Mouse (Mus musculus) forebrain, embryonic 16.5 days (tissue): Measurements from ENCODE around the gene Szt2. TPM values are rescaled to one million over a fixed set of nuclear protein-coding genes. Genes with fewer than 3 reads are reported as not detected.

Experiments
- ATAC-seq: fragments of 200-750 bp; cut with Nextera tagmentation; 2 replicates; pipeline ENCODE4 v1.8.0; 2017; ENCODE audit warnings: mild to moderate bottlenecking, moderate library complexity
- H3K27ac ChIP-seq: fragments of 300-500 bp; sonication (generic); 2 replicates; pipeline ENCODE4 v1.5.1; 2014; ENCODE audit warnings: low read length, control low read depth
- H3K27me3 ChIP-seq: fragments of 300-500 bp; sonication (generic); replicated peaks from 2 replicates; pipeline ENCODE4 v1.6.1; 2014; ENCODE audit warnings: low read length; ENCODE audit not compliant: control insufficient read depth, insufficient read depth
- H3K36me3 ChIP-seq: fragments of 300-500 bp; sonication (generic); 2 replicates; pipeline ENCODE4 v1.6.1; 2014; ENCODE audit not compliant: control insufficient read depth, insufficient read depth
- H3K4me1 ChIP-seq: fragments of 300-500 bp; sonication (generic); replicated peaks from 2 replicates; pipeline ENCODE4 v1.6.1; 2014; ENCODE audit warnings: low read length; ENCODE audit not compliant: control insufficient read depth, insufficient read depth
- H3K4me2 ChIP-seq: fragments of 300-500 bp; sonication (generic); 2 replicates; pipeline ENCODE4 v1.6.1; 2014; ENCODE audit warnings: mild to moderate bottlenecking, low read length, control low read depth
- H3K4me3 ChIP-seq: fragments of 300-500 bp; sonication (generic); replicated peaks from 2 replicates; pipeline ENCODE4 v1.5.1; 2014; ENCODE audit warnings: mild to moderate bottlenecking, low read length, control low read depth
- H3K9ac ChIP-seq: fragments of 300-500 bp; sonication (generic); replicated peaks from 2 replicates; pipeline ENCODE4 v1.6.1; 2014; ENCODE audit warnings: low read depth, low read length, control low read depth
- H3K9me3 ChIP-seq: fragments of 300-500 bp; sonication (generic); 2 replicates; pipeline ENCODE4 v1.6.1; 2016; ENCODE audit warnings: low read length; ENCODE audit not compliant: control insufficient read depth
- WGBS: fragments of 180-500 bp; shearing (Covaris S2); extraction: QIAGEN DNeasy Blood & Tissue Kit; methylation state at CpG from one replicate; pipeline ENCODE4 v1.1.7; 2014; 5-methylcytosine and 5-hydroxymethylcytosine counted together
- polyA plus RNA-seq: library from polyadenylated mRNA; unstranded; fragments of >200 nt; fragmentation: Nextera tagmentation; extraction: Ambion mirVana; gene quantifications from 2 replicates; pipeline ENCODE4 v1.2.1, GENCODE M21; 2015

The Szt2 gene
- polyA plus RNA-seq, 1 experiment from 2014 or later = 11.6 TPM

DNA sequence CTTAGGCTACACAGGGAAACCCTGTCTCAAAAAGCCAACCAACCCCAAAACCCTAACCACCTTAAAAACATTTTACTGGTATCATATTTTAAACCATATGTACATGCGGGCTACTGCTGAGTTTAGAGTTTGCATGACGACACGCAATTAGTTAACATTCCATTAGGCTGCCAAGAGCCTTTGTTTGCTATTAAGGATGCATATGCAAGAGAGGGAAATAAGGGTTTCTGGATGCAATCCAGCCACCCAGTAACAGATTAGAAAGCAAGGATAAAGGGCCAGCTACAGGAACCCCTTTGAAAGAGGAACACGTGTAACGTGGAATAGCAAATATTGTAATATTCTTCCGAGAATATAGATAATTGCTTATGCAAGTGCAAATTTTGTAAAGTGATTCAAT is 55.4 kb downstream of the Szt2 start:
- Histone ChIP-seq H3K36me3 (no peaks in the 10 kb centered on the region), H3K4me2 (no peak overlapping the region; the same call in 1 of the 2 replicates), H3K9me3 (no peaks in the 10 kb centered on the region), H3K27ac (peak overlapping the region; percentile 19; the same call in 1 of the 2 replicates), H3K27me3 (no peaks in the 10 kb centered on the region), H3K4me1 (peaks cover 14% of the 10 kb centered on the region), H3K9ac (no peak overlapping the region), H3K4me3 (no peak overlapping the region)
- WGBS = 34% methylated on average over 6 of the region's 6 CpGs
- peak; percentile 68 for ATAC-seq

GRCm38 (mm10) chr4:118351828-118352227 is 57.2 kb downstream of the Szt2 start:
- no peaks in the 10 kb centered on the region for H3K36me3 ChIP-seq
- no peak overlapping the region for H3K9ac ChIP-seq
- H3K4me3 ChIP-seq = no peak overlapping the region
- WGBS = 68% methylated on average over 3 of the region's 3 CpGs
- H3K27ac ChIP-seq = no peak overlapping the region
- peak; percentile 14; the same call in 1 of the 2 replicates for ATAC-seq
- H3K4me2 ChIP-seq = no peak overlapping the region
- H3K4me1 ChIP-seq = peaks cover 14% of the 10 kb centered on the region
- H3K9me3 ChIP-seq = no peaks in the 10 kb centered on the region
- H3K27me3 ChIP-seq = no peaks in the 10 kb centered on the region

DNA sequence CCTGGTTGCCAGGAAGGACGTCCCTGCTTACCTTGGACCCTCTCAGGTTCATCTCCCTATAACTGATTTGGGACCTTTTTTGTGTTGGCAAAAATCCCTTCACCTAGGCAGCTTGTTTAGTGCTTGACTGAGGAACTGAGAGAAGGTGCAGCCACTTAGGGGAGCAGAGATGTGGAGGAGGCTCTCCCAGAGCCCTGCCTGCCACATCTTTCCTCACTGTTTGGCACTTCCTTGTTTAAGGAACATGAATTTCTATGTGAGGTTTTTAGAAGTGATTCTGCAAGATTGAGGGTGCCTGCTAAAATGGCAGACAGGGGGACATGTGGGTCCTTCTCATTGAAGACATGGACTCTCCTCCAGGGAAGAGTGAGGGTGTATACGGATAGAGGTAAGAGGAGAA is 58.2 kb downstream of the Szt2 start:
- Histone ChIP-seq H3K36me3 (no peaks in the 10 kb centered on the region), H3K4me3 (no peak overlapping the region), H3K27me3 (no peaks in the 10 kb centered on the region), H3K9me3 (no peaks in the 10 kb centered on the region), H3K4me2 (no peak overlapping the region), H3K27ac (no peak overlapping the region), H3K4me1 (peaks cover 14% of the 10 kb centered on the region), H3K9ac (no peak overlapping the region)
- ATAC-seq = no peak
- 85% methylated on average over 2 of the region's 2 CpGs for WGBS

- no peaks in the 10 kb centered on the region for H3K9me3 ChIP-seq
- no peaks in the 10 kb centered on the region for H3K36me3 ChIP-seq
- no peak overlapping the region for H3K4me2 ChIP-seq
- H3K4me1 ChIP-seq = peaks cover 6% of the 10 kb centered on the region
- H3K9ac ChIP-seq = no peak overlapping the region
- no peak overlapping the region for H3K4me3 ChIP-seq
- 76% methylated on average over 13 of the region's 13 CpGs for WGBS
- ATAC-seq = no peak
- H3K27ac ChIP-seq = no peak overlapping the region
- H3K27me3 ChIP-seq = no peaks in the 10 kb centered on the region
These were observed 61.4 kb downstream of the Szt2 start for GRCm38 (mm10) chr4:118347529-118348309.

GRCm38 (mm10) chr4:118341447-118341846 is 67.6 kb downstream of the Szt2 start:
- WGBS = 47% methylated on average over 3 of the region's 3 CpGs
- Histone ChIP-seq H3K9me3 (no peaks in the 10 kb centered on the region), H3K4me1 (no peaks in the 10 kb centered on the region), H3K27ac (peak overlapping the region; percentile 1; the same call in 1 of the 2 replicates), H3K4me3 (no peak overlapping the region), H3K27me3 (no peaks in the 10 kb centered on the region), H3K9ac (no peak overlapping the region), H3K36me3 (no peaks in the 10 kb centered on the region), H3K4me2 (no peak overlapping the region)
- peak; percentile 43; the same call in 1 of the 2 replicates for ATAC-seq

DNA sequence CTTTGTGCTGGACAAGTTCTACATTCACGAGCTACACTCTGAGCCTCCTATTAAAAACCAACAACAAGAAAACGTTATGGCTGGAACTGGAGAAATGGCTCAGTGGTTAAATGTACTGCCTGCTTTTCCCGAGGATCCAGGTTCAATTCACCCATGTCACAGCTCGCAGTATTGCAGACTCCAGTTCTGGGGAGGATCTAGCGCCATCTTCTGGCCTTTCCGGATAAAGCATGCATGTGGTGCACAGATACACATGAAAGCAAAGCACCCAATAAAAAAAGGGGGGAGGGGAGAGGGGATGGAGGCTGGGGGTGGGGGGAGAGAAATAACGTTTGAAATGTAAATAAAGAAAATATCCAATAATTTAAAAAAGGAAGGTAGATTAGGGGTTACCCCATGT is 72.4 kb downstream of the Szt2 start:
- WGBS = 16% methylated on average over 7 of the region's 7 CpGs
- ATAC-seq = no peak

GRCm38 (mm10) chr4:118335991-118336390 is 73.1 kb downstream of the Szt2 start:
- Histone ChIP-seq H3K4me3 (no peak overlapping the region), H3K27me3 (no peaks in the 10 kb centered on the region), H3K27ac (no peak overlapping the region), H3K9me3 (no peaks in the 10 kb centered on the region), H3K9ac (no peak overlapping the region), H3K36me3 (no peaks in the 10 kb centered on the region), H3K4me1 (no peaks in the 10 kb centered on the region), H3K4me2 (no peak overlapping the region)
- 86% methylated on average over 4 of the region's 4 CpGs for WGBS
- ATAC-seq = no peak

More for the DNA sequence above, 72.4 kb downstream of the Szt2 start:
- no peak overlapping the region for H3K4me2 ChIP-seq
- H3K4me3 ChIP-seq = no peak overlapping the region
- H3K27me3 ChIP-seq = no peaks in the 10 kb centered on the region
- H3K4me1 ChIP-seq = no peaks in the 10 kb centered on the region
- no peak overlapping the region for H3K27ac ChIP-seq
- no peaks in the 10 kb centered on the region for H3K36me3 ChIP-seq
- H3K9ac ChIP-seq = no peak overlapping the region
- H3K9me3 ChIP-seq = no peaks in the 10 kb centered on the region

- no peaks in the 10 kb centered on the region for H3K27me3 ChIP-seq
- 74% methylated on average over 4 of the region's 4 CpGs for WGBS
- no peaks in the 10 kb centered on the region for H3K4me1 ChIP-seq
- H3K36me3 ChIP-seq = no peaks in the 10 kb centered on the region
- no peaks in the 10 kb centered on the region for H3K9me3 ChIP-seq
- no peak overlapping the region for H3K9ac ChIP-seq
- H3K4me3 ChIP-seq = no peak overlapping the region
- no peak overlapping the region for H3K4me2 ChIP-seq
- ATAC-seq = no peak
- no peak overlapping the region for H3K27ac ChIP-seq
These were observed 77.3 kb downstream of the Szt2 start for GRCm38 (mm10) chr4:118331777-118332176.

GRCm38 (mm10) chr4:118326476-118326875 is 82.6 kb downstream of the Szt2 start:
- H3K4me2 ChIP-seq = no peak overlapping the region
- no peaks in the 10 kb centered on the region for H3K36me3 ChIP-seq
- H3K27me3 ChIP-seq = no peaks in the 10 kb centered on the region
- H3K27ac ChIP-seq = no peak overlapping the region
- no peak overlapping the region for H3K4me3 ChIP-seq
- H3K9ac ChIP-seq = no peak overlapping the region
- no peaks in the 10 kb centered on the region for H3K9me3 ChIP-seq
- ATAC-seq = no peak
- 83% methylated on average over 7 of the region's 7 CpGs for WGBS
- no peaks in the 10 kb centered on the region for H3K4me1 ChIP-seq
